Mouse (Mus musculus) heart, embryonic 13.5 days (tissue): Measurements from ENCODE around the gene Gm3336. TPM values are rescaled to one million over a fixed set of nuclear protein-coding genes. Genes with fewer than 3 reads are reported as not detected.

Source experiments
- ATAC-seq: fragments of 200-750 bp; cut with Nextera tagmentation; 2 replicates; pipeline ENCODE4 v1.8.0; 2017; ENCODE audit warnings: moderate TSS enrichment; ENCODE audit not compliant: insufficient number of reproducible peaks, low FRiP score, low TSS enrichment; ENCODE audit errors: extremely low read depth
- H3K27ac ChIP-seq: fragments of 300-500 bp; sonication (generic); replicated peaks from 2 replicates; pipeline ENCODE4 v1.5.1; 2015; ENCODE audit warnings: moderate library complexity, mild to moderate bottlenecking, inconsistent platforms
- H3K27me3 ChIP-seq: fragments of 300-500 bp; sonication (generic); replicated peaks from 2 replicates; pipeline ENCODE4 v1.6.1; 2015; ENCODE audit warnings: mild to moderate bottlenecking, inconsistent platforms
- H3K36me3 ChIP-seq: fragments of 300-500 bp; sonication (generic); 2 replicates; pipeline ENCODE4 v1.6.1; 2015; ENCODE audit warnings: mild to moderate bottlenecking, inconsistent platforms
- H3K4me1 ChIP-seq: fragments of 300-500 bp; sonication (generic); 2 replicates; pipeline ENCODE4 v1.6.1; 2015; ENCODE audit warnings: inconsistent platforms
- H3K4me2 ChIP-seq: fragments of 300-500 bp; sonication (generic); 2 replicates; pipeline ENCODE4 v1.6.1; 2015; ENCODE audit warnings: inconsistent platforms, mild to moderate bottlenecking, moderate library complexity
- H3K4me3 ChIP-seq: fragments of 300-500 bp; sonication (generic); 2 replicates; pipeline ENCODE4 v1.5.1; 2015; ENCODE audit warnings: moderate library complexity, mild to moderate bottlenecking, inconsistent platforms
- H3K9ac ChIP-seq: fragments of 300-500 bp; sonication (generic); 2 replicates; pipeline ENCODE4 v1.6.1; 2015; ENCODE audit warnings: inconsistent platforms, mild to moderate bottlenecking, moderate library complexity
- H3K9me3 ChIP-seq: fragments of 300-500 bp; sonication (generic); 2 replicates; pipeline ENCODE4 v1.6.1; 2016; ENCODE audit warnings: inconsistent platforms
- WGBS: fragments of 180-500 bp; shearing (Covaris S2); methylation state at CpG from one replicate; pipeline ENCODE4 v1.1.7; 2015; ENCODE audit warnings: mixed read lengths; 5-methylcytosine and 5-hydroxymethylcytosine counted together
- polyA plus RNA-seq: library from polyadenylated mRNA; unstranded; fragments of >200 nt; fragmentation: Nextera tagmentation; extraction: Ambion mirVana; gene quantifications from 2 replicates; pipeline ENCODE4 v1.2.1, GENCODE M21; 2015

Gm3336 gene
- polyA plus RNA-seq, 1 experiment from 2014 or later: not detected

DNA sequence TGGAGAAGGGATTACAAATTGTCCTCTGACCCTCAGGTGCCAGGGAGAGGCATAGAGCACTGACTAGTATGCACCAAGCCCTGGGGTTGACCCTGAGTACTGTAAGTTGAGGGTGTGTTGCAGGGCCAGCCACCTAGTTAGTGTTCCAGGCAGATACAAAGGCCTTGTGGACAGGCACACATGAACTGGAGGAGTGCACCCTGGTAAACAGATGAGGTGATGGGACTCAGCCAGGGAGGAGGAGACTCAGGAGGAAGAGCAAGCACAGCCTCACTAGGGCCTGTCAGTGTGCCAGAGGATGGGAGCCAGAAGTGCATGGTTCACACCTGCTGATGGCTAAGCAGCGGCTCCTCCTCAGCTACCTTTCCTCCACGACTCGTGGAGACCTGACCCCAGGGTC, 38.3 kb upstream of the Gm3336 start:
- Histone ChIP-seq H3K36me3 (peaks cover 35% of the 10 kb centered on the region), H3K27ac (no peak overlapping the region), H3K4me3 (no peak overlapping the region), H3K9me3 (no peaks in the 10 kb centered on the region), H3K4me2 (no peak overlapping the region), H3K27me3 (no peaks in the 10 kb centered on the region), H3K4me1 (peaks cover 33% of the 10 kb centered on the region), H3K9ac (peak overlapping the region; percentile 37; the same call in 1 of the 2 replicates)
- no peak for ATAC-seq
- WGBS: 78% methylated on average over 3 of the region's 3 CpGs

DNA sequence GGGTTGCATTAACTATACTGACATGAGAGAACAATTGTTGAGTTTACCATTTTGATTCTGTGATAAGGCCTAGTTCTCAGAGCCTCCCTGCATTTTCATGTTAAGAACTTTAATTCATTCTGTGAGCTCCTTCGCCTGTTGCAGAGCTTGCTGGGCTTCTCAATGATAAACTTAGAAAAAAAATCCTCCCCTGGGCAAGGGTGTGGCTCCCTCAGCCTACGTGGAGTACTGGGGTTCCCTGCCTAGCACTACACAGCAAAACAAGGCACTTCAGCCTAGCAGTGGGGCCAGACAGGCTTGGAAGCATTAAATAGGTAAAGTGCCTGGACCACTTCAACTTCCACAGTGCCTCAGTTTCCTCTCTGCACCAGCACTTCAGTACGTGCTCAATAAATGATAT, 36.9 kb upstream of the Gm3336 start:
- H3K27ac ChIP-seq: peak overlapping the region; percentile 97
- no peak for ATAC-seq
- H3K27me3 ChIP-seq: no peaks in the 10 kb centered on the region
- peak overlapping the region; percentile 81; the same call in 1 of the 2 replicates for H3K9ac ChIP-seq
- H3K36me3 ChIP-seq: peaks cover 32% of the 10 kb centered on the region
- H3K4me3 ChIP-seq: no peak overlapping the region
- 71% methylated on average over 3 of the region's 3 CpGs for WGBS
- no peaks in the 10 kb centered on the region for H3K9me3 ChIP-seq
- peak overlapping the region; percentile 61; the same call in 1 of the 2 replicates for H3K4me2 ChIP-seq
- H3K4me1 ChIP-seq: peaks cover 26% of the 10 kb centered on the region

DNA sequence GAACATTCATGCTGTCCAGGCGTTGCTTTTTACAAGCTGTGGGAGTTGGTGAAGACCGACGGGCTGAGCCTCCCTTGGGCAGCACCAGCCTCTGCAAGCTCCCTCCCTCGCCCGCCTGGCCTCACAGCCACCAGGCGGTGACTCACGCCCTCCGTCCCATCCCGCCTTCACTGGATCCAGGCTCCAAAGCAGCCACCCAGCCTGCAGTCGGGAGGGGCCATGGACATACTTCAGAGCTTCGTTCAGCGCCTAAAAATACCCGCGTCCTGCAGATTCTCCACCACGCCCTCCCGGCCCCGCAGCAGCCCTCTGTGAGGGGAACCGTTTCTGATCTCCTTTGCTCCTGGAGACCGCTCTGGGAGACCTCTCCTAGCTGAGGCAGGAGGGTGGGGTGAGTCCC, 36.1 kb upstream of the Gm3336 start:
- 2% methylated on average over 19 of the region's 19 CpGs for WGBS
- Histone ChIP-seq H3K27ac (peak overlapping the region; percentile 97), H3K4me1 (peaks cover 26% of the 10 kb centered on the region), H3K4me3 (peak overlapping the region; percentile 33), H3K27me3 (no peaks in the 10 kb centered on the region), H3K36me3 (peaks cover 27% of the 10 kb centered on the region), H3K9ac (peak overlapping the region; percentile 81), H3K4me2 (peak overlapping the region; percentile 61), H3K9me3 (no peaks in the 10 kb centered on the region)
- peak; percentile 58 for ATAC-seq

DNA sequence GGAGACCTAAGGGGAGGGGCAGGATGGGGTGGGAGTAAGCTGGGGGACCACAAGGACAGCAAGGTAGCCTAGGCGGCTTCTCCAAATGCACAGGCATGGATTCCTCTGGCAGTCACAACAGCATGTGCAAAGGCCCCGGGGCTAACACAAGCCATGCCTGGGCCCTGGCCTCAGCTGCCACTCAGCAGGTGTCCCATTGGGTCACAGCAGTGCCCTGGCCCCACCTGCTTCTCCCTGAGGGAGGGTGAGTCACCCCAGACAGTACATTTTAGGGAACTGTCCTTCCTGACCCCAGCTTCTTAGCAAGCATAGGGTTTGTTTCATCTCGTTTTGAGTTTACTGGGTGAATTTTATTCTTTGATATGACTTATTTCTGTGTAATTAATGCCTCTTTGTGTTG, 35.7 kb upstream of the Gm3336 start:
- Histone ChIP-seq H3K36me3 (peaks cover 22% of the 10 kb centered on the region), H3K27ac (peak overlapping the region; percentile 97), H3K9me3 (no peaks in the 10 kb centered on the region), H3K4me1 (peaks cover 26% of the 10 kb centered on the region), H3K27me3 (no peaks in the 10 kb centered on the region), H3K4me3 (peak overlapping the region; percentile 33), H3K9ac (peak overlapping the region; percentile 81), H3K4me2 (peak overlapping the region; percentile 61)
- WGBS: 58% methylated on average over 3 of the region's 3 CpGs
- ATAC-seq: no peak

DNA sequence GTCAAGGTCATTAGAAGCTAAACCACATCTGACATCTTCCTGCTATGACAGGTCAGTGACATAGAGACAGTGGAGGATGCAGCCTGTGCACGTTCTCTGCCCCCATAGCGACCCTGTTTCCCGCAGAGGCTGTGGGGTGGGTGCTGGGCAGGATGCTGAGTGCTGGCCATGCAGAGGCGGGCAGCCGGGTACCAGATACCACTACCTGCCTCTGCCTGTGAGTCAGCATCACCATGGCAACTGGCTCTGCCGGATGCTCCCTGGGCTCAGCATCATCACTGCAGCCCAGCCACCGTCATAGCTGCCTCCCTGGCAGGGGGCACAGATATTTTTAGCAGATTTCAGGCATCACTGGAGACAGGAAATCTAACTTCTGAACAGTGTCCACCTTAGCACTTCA, 34.1 kb upstream of the Gm3336 start:
- 55% methylated on average over 7 of the region's 7 CpGs for WGBS
- Histone ChIP-seq H3K27ac (no peak overlapping the region), H3K36me3 (peaks cover 6% of the 10 kb centered on the region), H3K4me3 (no peak overlapping the region), H3K4me2 (no peak overlapping the region), H3K27me3 (no peaks in the 10 kb centered on the region), H3K9ac (no peak overlapping the region), H3K9me3 (no peaks in the 10 kb centered on the region), H3K4me1 (peaks cover 24% of the 10 kb centered on the region)
- no peak for ATAC-seq

DNA sequence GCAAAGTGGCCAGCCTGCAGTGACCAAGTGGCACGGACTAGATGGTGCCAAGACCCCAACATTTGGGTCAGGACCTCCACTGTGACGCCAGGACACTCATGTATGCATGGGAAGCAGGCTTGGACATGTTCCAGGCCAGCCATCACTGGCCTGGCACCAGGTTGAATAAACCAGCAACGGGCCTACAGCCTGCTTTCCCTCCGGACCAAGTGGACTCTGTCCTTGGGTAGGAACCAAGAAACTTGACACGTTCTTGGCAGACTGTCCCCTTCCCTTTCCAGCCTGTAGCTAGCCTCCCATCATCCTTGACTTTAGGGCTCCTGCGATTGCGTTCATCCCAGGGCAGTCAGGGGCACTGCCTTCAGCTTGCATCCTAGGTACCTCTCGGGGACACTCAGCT, 30.8 kb upstream of the Gm3336 start:
- 0 out of 2 replicates have a peak overlapping the region, but pooled peaks have one; percentile 7 for H3K27ac ChIP-seq

DNA sequence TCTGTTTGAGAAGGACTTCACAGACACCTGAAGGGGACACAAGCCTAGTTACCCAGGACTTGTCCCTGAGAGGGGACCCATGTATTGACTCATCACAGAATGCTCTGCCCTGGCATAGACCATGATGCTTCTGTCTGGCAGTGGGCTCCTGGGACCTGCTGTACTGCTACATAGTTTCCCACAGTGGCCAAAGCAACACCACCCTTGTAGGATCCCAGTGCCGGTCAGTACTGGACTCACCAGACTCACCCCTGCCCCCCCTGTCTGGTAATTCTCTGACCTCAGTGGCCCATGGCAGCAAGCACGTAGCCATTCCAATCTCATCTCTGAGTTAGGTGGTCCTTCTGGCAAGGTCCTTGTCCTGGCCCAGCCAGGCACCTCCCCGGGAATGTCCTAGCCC, 30.2 kb upstream of the Gm3336 start:
- 79% methylated on average over 3 of the region's 3 CpGs for WGBS
- Histone ChIP-seq H3K4me2 (no peak overlapping the region), H3K27ac (no peak overlapping the region), H3K36me3 (no peaks in the 10 kb centered on the region), H3K4me3 (no peak overlapping the region), H3K9ac (no peak overlapping the region), H3K4me1 (peaks cover 21% of the 10 kb centered on the region), H3K9me3 (no peaks in the 10 kb centered on the region), H3K27me3 (no peaks in the 10 kb centered on the region)
- no peak; the same call in 1 of the 2 replicates for ATAC-seq

More for the DNA sequence above, 30.8 kb upstream of the Gm3336 start:
- no peaks in the 10 kb centered on the region for H3K36me3 ChIP-seq
- no peak overlapping the region for H3K4me2 ChIP-seq
- H3K9ac ChIP-seq: no peak overlapping the region
- H3K4me1 ChIP-seq: peaks cover 26% of the 10 kb centered on the region
- WGBS: 79% methylated on average over 8 of the region's 8 CpGs
- no peak overlapping the region for H3K4me3 ChIP-seq
- ATAC-seq: no peak
- H3K9me3 ChIP-seq: no peaks in the 10 kb centered on the region
- H3K27me3 ChIP-seq: no peaks in the 10 kb centered on the region

DNA sequence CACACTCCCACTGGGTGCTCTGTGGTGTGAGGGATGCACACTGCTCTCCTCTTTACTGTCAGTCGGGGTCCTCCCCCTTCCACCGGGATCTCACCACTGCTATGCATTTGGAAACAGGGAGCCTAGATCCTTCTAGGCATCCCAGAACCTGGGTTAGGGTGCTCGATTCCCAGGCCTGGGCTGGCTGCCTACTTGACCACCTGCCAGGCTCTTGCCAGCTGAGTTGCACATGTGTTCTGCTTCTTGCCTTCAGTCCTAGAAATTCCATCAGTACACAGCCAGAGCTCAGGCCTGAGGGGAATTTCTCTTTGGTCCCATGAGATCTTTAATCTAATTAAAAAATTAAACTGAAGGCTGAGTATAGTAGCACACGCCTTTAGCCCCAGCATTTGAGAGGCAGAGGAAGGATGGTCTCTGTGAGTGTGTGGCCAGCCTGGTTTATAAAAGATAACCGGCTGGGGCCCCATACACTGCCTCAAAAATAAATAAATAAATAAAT, 28.4 kb upstream of the Gm3336 start:
- Histone ChIP-seq H3K27ac (no peak overlapping the region), H3K9me3 (no peaks in the 10 kb centered on the region), H3K9ac (peak overlapping the region; percentile 1; the same call in 1 of the 2 replicates), H3K4me2 (no peak overlapping the region), H3K4me1 (peaks cover 29% of the 10 kb centered on the region), H3K36me3 (no peaks in the 10 kb centered on the region), H3K4me3 (no peak overlapping the region), H3K27me3 (no peaks in the 10 kb centered on the region)
- 72% methylated on average over 5 of the region's 5 CpGs for WGBS
- no peak for ATAC-seq

DNA sequence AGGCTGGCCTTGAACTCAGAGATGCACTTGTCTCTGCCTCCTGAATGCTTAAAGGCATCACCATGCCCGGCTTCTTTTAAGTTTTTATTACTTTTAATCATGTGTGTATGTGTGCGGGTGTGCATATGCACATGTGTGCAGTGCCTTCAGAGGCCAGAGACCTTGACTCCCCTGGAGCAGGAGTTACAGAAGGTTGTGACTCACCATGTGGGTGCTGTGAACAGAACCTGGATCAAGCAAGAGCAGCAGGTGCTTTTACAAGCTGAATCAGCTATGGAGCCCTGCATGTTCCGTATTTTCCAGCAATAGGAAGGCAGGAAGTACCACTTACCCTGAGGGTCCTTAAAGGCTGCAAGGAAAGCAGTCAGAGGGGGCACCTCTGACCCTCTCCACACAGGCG, 27.1 kb upstream of the Gm3336 start:
- no peak for ATAC-seq
- Histone ChIP-seq H3K9ac (peak overlapping the region; percentile 80), H3K36me3 (no peaks in the 10 kb centered on the region), H3K4me2 (peak overlapping the region; percentile 74), H3K9me3 (no peaks in the 10 kb centered on the region), H3K27me3 (no peaks in the 10 kb centered on the region), H3K4me3 (peak overlapping the region; percentile 48), H3K27ac (peak overlapping the region; percentile 65; the same call in 1 of the 2 replicates), H3K4me1 (peaks cover 42% of the 10 kb centered on the region)
- 69% methylated on average over 4 of the region's 4 CpGs for WGBS

DNA sequence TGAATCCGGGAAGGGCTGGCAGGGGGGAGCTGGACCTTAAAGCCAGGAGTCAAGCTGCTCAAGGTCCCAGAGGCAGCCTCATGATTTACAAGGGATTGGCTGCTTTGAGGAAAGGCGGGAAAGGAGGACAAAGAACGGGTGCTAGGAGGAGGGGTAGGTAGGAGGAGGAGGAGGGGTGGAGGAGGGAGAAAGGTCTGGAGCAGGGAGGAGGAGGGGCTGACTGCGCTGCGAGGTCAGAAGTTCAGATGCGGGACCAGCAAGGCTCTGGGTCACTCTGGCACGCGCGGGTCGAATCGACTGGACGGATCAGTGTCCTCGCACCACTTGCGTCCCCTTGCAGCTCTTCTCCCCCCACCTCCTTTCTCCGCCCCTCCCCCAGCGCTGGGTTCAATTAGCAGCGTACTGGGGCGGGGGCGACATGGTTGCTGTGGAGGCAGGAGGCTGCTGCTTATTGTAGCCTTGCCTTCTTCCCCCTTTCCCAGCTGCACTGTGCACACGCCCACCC, 26.6 kb upstream of the Gm3336 start:
- Histone ChIP-seq H3K27ac (peak overlapping the region; percentile 65), H3K4me3 (peak overlapping the region; percentile 48), H3K27me3 (no peaks in the 10 kb centered on the region), H3K36me3 (no peaks in the 10 kb centered on the region), H3K9me3 (no peaks in the 10 kb centered on the region), H3K4me1 (peaks cover 47% of the 10 kb centered on the region), H3K4me2 (peak overlapping the region; percentile 74), H3K9ac (peak overlapping the region; percentile 80)
- 4% methylated on average over 20 of the region's 20 CpGs for WGBS
- ATAC-seq: no peak

DNA sequence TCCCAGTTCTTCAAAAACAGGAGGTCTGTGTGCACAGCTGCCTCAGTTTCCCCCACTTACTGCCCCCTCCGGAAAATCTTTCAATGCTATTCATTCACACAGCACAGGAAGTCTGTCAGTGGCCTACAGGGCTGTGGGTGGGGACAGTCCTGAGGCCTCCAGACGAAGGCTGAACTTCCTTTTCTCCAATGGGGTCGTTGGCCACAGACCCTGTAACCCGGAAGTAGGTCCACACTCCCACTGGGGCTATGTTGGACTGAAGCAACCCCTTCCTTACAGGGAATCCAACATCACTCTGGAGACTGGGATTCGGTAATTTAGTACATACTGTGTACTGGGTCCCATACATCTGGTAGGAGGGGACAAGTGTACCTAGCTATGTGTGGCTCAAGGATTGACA, 24.7 kb upstream of the Gm3336 start:
- ATAC-seq: no peak
- WGBS: 59% methylated on average over 5 of the region's 5 CpGs
- Histone ChIP-seq H3K4me3 (no peak overlapping the region), H3K27me3 (no peaks in the 10 kb centered on the region), H3K27ac (0 out of 2 replicates have a peak overlapping the region, but pooled peaks have one; percentile 12), H3K4me2 (no peak overlapping the region), H3K9me3 (no peaks in the 10 kb centered on the region), H3K36me3 (no peaks in the 10 kb centered on the region), H3K4me1 (peaks cover 61% of the 10 kb centered on the region), H3K9ac (no peak overlapping the region)
